Mouse (Mus musculus) limb, embryonic 15.5 days (tissue): ENCODE data around the gene Dab2. TPM values are rescaled to one million over a fixed set of nuclear protein-coding genes. Genes with fewer than 3 reads are reported as not detected.

Source experiments
- ATAC-seq: fragments of 200-750 bp; cut with Nextera tagmentation; 2 replicates; pipeline ENCODE4 v1.8.0; 2017; ENCODE audit warnings: low read depth, moderate TSS enrichment; ENCODE audit not compliant: insufficient number of reproducible peaks, low FRiP score, low TSS enrichment
- H3K27ac ChIP-seq: fragments of 300-500 bp; sonication (generic); 2 replicates; pipeline ENCODE4 v1.5.1; 2015; ENCODE audit warnings: moderate library complexity, mild to moderate bottlenecking, inconsistent platforms
- H3K27me3 ChIP-seq: fragments of 300-500 bp; sonication (generic); 2 replicates; pipeline ENCODE4 v1.6.1; 2015; ENCODE audit warnings: inconsistent platforms
- H3K36me3 ChIP-seq: fragments of 300-500 bp; sonication (generic); 2 replicates; pipeline ENCODE4 v1.6.1; 2015; ENCODE audit warnings: inconsistent platforms
- H3K4me1 ChIP-seq: fragments of 300-500 bp; sonication (generic); 2 replicates; pipeline ENCODE4 v1.6.1; 2015; ENCODE audit warnings: inconsistent platforms
- H3K4me2 ChIP-seq: fragments of 300-500 bp; sonication (generic); 2 replicates; pipeline ENCODE4 v1.6.1; 2015; ENCODE audit warnings: mild to moderate bottlenecking, inconsistent platforms
- H3K4me3 ChIP-seq: fragments of 300-500 bp; sonication (generic); 2 replicates; pipeline ENCODE4 v1.5.1; 2015; ENCODE audit warnings: mild to moderate bottlenecking, inconsistent platforms
- H3K9ac ChIP-seq: fragments of 300-500 bp; sonication (generic); 2 replicates; pipeline ENCODE4 v1.6.1; 2015; ENCODE audit warnings: inconsistent platforms
- H3K9me3 ChIP-seq: fragments of 300-500 bp; sonication (generic); 2 replicates; pipeline ENCODE4 v1.6.1; 2016; ENCODE audit warnings: inconsistent platforms
- WGBS: fragments of 180-500 bp; shearing (Covaris S2); methylation state at CpG from one replicate; pipeline ENCODE4 v1.1.7; 2015; 5-methylcytosine and 5-hydroxymethylcytosine counted together
- polyA plus RNA-seq: library from polyadenylated mRNA; unstranded; fragments of >200 nt; fragmentation: Nextera tagmentation; extraction: Ambion mirVana; gene quantifications from 2 replicates; pipeline ENCODE4 v1.2.1, GENCODE M21; 2015

The Dab2 gene
- polyA plus RNA-seq = 84.6 and 87.2 TPM in 2 replicates

DNA sequence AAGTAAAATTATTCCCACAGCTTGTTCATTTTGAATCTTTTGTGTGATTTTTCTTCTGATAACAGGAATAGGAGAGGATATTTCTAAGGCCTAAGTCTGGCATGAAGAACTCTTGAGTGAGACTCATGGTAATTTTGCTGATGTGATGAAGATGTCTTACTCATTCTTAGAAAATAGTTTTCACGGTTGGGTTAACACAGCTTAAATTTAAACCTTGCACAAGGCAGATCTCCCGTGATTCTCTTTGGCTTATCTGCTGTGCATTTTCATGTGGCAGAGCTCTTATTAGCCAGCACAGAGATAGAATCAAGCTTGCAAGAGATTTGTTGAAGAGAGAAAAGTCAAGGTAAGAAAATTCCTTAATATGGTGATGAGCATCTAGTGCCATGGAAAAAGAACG, at the start of gene Dab2:
TSS of gene Dab2 (plus strand) at position 235 of the 400 bp plus-strand sequence.
- H3K4me3 ChIP-seq = no peak within 1 kb of the TSS
- H3K4me1 ChIP-seq = no peaks in the 10 kb centered on the region
- ATAC-seq = no peak
- no peaks in the 10 kb centered on the region for H3K27me3 ChIP-seq
- no peak within 1 kb of the TSS for H3K4me2 ChIP-seq
- H3K9ac ChIP-seq = no peak within 1 kb of the TSS
- no peak within 1 kb of the TSS for H3K27ac ChIP-seq
- WGBS = 87% methylated on average over 3 of the region's 3 CpGs
- no peaks in the 10 kb centered on the region for H3K9me3 ChIP-seq
- no peaks in the 10 kb centered on the region for H3K36me3 ChIP-seq

DNA sequence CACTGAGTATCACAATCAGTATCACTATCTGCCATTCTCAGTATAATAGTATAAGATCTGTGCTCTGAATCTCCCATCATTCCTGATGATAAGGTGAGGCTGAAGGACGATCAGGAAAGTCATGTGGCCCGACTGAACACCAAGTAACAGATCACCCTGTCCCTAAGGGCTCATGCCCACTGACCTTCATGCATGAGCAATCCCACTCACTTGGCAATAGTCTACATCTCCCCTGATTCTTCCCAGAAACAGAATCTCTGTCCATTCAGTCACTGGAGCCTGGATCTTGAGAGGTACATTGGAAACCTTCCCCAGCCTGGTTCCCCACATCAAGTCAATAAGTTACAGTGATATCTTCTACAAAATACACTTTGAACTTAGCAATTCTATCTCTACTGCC, 46.1 kb upstream of the Dab2 start:
- Histone ChIP-seq H3K27ac (no peak overlapping the region), H3K4me2 (no peak overlapping the region), H3K9me3 (no peaks in the 10 kb centered on the region), H3K4me3 (no peak overlapping the region), H3K9ac (no peak overlapping the region), H3K4me1 (no peaks in the 10 kb centered on the region), H3K27me3 (no peaks in the 10 kb centered on the region), H3K36me3 (no peaks in the 10 kb centered on the region)
- 79% methylated on average over 2 of the region's 2 CpGs for WGBS
- no peak for ATAC-seq

DNA sequence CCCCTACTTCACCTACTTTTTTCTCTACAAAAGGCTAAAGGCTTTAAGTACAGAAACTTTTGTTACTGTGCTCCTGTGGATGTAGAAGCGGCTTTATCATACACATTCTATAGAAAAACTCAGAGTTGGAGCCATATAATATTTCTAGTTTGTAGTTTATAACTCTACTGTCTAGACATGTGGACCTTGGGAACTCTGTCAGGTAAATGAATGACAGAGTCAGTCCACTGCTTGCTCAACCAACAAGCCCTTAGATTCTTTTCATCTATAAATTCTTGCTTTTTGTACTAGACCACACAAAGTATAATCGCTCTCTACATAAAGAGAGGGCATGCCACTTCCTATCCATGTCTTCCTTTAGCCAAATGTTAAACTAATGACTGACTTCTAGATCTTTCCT, 45.2 kb upstream of the Dab2 start:
- Histone ChIP-seq H3K4me1 (no peaks in the 10 kb centered on the region), H3K4me3 (no peak overlapping the region), H3K27ac (no peak overlapping the region), H3K27me3 (no peaks in the 10 kb centered on the region), H3K9me3 (no peaks in the 10 kb centered on the region), H3K4me2 (no peak overlapping the region), H3K36me3 (no peaks in the 10 kb centered on the region), H3K9ac (no peak overlapping the region)
- ATAC-seq = no peak
- WGBS = 93% methylated on average over 2 of the region's 2 CpGs

DNA sequence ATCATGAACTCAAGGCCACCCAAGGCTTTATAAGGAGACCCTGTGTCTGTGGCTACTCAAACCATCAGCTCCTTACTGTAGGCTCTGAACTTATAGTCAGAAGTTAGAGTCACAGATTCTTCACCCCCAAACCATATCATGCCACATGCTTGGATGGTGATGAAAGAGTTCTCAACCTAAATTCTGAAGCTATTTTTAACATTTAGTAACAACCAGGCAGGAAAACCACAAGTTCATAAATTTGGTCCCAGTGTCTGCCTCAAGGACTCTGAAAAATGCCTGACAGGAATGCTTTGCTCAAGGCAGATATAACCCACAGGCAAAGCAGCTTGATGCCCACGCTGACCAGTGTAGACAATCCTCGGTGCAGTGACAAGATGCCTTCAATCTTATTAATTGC, 42.5 kb upstream of the Dab2 start:
- H3K27me3 ChIP-seq = no peaks in the 10 kb centered on the region
- H3K4me1 ChIP-seq = peaks cover 4% of the 10 kb centered on the region; the same call in 1 of the 2 replicates
- H3K9ac ChIP-seq = no peak overlapping the region
- H3K4me2 ChIP-seq = no peak overlapping the region
- WGBS = 53% methylated on average over 2 of the region's 2 CpGs
- ATAC-seq = no peak
- no peaks in the 10 kb centered on the region for H3K36me3 ChIP-seq
- no peak overlapping the region for H3K27ac ChIP-seq
- no peak overlapping the region for H3K4me3 ChIP-seq
- H3K9me3 ChIP-seq = no peaks in the 10 kb centered on the region

DNA sequence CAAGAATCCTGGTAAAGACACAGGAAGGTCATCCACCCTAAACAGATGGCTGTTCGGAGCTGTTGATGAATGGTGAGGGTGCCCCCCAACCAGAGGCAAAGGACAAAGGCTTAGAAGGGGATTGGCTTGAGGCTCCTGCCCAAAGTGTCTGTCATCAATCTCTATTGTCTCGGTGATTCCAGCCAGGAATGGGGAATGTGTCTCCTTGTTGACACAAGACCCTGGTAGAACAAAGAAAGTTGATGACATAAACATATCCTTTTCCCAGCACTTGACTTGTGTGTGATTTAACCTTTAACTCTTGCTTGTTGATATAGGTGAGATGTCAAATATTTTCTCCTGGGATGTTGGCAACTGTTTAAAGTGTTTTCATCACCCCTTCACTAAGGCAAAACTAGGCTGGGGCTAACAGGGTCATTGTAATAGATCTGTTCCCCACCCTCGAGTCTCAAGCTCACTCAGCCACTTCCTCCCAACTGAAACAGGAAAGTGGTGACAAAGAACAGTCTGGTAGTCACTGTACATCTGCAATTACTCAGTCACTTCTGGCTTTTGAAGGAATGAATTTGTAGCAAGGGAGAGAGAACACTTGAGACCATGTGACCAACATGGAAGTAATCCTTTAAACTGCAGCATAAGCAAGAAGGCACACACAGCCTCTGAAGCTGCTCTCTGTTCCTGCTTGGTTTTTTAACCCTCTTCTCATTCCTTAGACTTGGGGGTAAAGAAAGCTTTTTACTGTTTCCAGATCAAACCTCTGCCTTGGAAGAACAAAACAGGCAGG, 39.4 kb upstream of the Dab2 start:
- Histone ChIP-seq H3K4me3 (no peak overlapping the region), H3K27me3 (no peaks in the 10 kb centered on the region), H3K9ac (no peak overlapping the region), H3K36me3 (no peaks in the 10 kb centered on the region), H3K27ac (peak overlapping the region; percentile 18; the same call in 1 of the 2 replicates), H3K9me3 (no peaks in the 10 kb centered on the region), H3K4me2 (no peak overlapping the region), H3K4me1 (peaks cover 4% of the 10 kb centered on the region; the same call in 1 of the 2 replicates)
- ATAC-seq = no peak
- 41% methylated on average over 3 of the region's 3 CpGs for WGBS

DNA sequence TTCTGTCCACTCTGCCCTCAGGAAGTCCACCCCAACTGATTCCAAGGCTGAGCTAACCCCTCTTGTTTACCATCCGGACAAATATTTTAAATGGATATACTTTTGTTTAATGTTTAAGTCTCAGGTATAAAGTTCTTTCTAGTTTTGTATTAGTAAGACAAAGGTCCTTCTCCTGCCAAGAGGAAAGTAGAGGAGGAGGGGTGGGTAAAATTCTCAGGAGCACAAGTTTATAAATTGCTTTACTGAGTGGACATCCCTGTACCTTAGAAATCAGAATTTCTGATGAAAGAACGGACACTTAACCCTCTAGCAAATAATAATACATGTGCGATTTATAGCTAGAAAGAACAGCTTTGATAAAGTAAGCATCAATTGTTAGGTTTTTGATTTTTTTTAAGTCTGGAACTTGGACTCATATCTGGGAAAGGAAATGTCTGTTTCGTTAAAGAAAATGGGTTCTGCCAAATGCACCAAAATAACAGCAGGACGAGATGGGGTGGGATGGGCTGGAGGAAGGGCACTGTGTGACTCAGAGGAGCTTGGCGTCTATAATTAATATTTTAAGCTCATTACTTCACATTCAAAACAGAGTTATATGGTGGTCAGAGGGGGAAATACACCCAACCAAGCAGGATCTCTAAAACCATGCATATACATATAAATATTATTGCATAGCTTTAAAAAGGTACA, 38.7 kb upstream of the Dab2 start:
- peaks cover 4% of the 10 kb centered on the region; the same call in 1 of the 2 replicates for H3K4me1 ChIP-seq
- no peak overlapping the region for H3K4me2 ChIP-seq
- H3K27ac ChIP-seq = peak overlapping the region; percentile 18; the same call in 1 of the 2 replicates
- H3K27me3 ChIP-seq = no peaks in the 10 kb centered on the region
- no peak overlapping the region for H3K4me3 ChIP-seq
- no peak overlapping the region for H3K9ac ChIP-seq
- H3K36me3 ChIP-seq = no peaks in the 10 kb centered on the region
- no peak for ATAC-seq
- H3K9me3 ChIP-seq = no peaks in the 10 kb centered on the region
- WGBS = 64% methylated on average over 6 of the region's 6 CpGs

DNA sequence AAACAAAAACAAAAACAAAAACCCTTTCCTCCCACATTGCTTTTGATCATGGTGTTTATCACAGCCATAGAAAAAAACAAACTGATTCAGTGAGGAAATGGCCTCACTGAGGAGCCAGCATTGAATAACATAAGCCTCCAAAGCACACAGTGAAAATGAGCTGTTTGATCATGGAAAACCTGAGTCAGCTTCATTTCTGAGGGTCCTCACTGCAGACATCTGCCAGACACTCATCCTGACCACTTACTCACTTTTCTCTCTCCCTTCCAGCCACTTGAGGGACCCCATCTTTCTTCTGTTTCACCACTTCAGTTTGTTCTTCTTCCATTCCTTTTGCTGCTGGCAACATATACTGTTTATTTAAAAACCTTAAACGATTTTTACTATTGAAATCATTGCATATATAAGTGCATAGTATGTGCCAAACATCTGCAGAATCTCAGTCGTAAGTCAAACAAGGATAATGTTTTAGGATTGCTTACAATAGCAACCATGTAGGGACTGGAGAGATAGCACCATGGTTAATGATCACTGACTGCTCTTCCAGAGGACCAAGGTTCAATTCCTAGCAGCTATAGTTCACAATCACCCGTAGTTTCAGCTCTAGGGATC, 32.3 kb upstream of the Dab2 start:
- H3K27ac ChIP-seq = no peak overlapping the region
- H3K9ac ChIP-seq = no peak overlapping the region
- H3K27me3 ChIP-seq = no peaks in the 10 kb centered on the region
- no peak overlapping the region for H3K4me3 ChIP-seq
- ATAC-seq = no peak
- WGBS = 64% methylated on average over 3 of the region's 3 CpGs
- H3K9me3 ChIP-seq = no peaks in the 10 kb centered on the region
- H3K4me1 ChIP-seq = no peaks in the 10 kb centered on the region
- H3K4me2 ChIP-seq = no peak overlapping the region
- H3K36me3 ChIP-seq = no peaks in the 10 kb centered on the region

DNA sequence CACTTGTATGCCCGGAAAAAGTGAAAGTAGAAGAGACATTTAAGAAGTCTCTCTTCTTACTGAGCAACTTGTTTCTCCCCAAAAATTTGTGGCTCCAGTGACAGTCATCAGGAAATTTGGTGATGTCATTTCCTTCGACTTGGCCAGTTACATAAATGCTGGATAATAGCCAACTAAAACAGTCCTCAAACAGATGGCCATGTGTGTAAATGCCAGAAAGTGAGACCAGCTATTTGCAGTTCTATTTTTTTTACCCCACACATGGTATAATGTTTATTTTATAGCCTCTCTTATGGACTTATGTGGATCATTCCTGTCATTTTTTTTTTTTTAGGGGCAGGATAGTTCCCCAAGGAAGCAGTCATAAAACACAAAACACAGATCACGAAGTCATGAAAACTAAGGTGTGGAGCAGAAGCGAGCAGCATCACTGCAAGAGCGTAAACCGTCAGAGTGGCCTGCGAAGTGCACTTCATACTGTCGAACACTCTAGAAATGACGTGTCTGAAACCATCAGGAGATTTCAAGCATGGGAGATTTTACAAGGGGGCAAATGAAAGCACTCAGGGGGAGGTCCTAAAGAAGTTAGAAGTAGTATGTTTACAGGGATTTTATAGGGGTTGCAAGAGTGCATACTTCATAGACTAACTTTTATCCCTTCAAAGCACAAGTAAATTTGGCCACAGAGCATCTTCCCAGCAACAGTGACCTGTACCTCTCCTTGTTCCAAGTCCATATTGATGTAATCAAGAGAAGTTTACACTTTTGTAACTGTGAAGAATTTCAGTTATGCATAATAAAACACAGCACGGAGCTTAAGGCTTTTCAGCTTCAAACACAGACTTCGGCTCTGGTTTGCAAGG, 20.8 kb upstream of the Dab2 start:
- Histone ChIP-seq H3K9me3 (no peaks in the 10 kb centered on the region), H3K4me2 (peak overlapping the region; percentile 19; the same call in 1 of the 2 replicates), H3K27ac (peak overlapping the region; percentile 72), H3K4me1 (peaks cover 24% of the 10 kb centered on the region), H3K4me3 (no peak overlapping the region), H3K9ac (no peak overlapping the region), H3K27me3 (no peaks in the 10 kb centered on the region), H3K36me3 (no peaks in the 10 kb centered on the region)
- 14% methylated on average over 11 of the region's 11 CpGs for WGBS
- peak; percentile 40; the same call in 1 of the 2 replicates for ATAC-seq

DNA sequence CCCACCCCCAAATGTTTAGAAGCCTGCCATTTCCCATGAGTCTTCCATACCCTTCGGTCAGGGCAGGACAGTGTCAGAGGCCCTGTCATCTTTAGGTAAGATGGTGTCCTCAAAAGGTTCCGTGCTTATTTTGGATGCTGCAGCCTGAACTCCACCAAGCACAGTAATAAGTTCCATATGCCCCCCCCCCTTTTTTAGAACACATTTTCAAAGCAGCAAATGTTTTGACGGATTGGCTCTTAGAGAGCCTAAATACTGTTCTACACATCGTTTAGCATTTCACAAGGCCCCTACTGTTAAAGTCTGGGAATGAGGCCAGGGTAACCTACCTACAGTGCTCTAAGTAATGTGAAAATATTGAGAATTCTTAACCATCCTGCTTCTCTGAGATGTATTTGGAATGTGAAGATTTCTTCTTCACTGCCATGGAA, 19.6 kb upstream of the Dab2 start:
- ATAC-seq = peak; percentile 91
- Histone ChIP-seq H3K4me2 (peak overlapping the region; percentile 13; the same call in 1 of the 2 replicates), H3K9me3 (no peaks in the 10 kb centered on the region), H3K36me3 (no peaks in the 10 kb centered on the region), H3K9ac (no peak overlapping the region), H3K4me1 (peaks cover 24% of the 10 kb centered on the region), H3K4me3 (no peak overlapping the region), H3K27me3 (no peaks in the 10 kb centered on the region), H3K27ac (peak overlapping the region; percentile 72)
- 23% methylated on average over 4 of the region's 4 CpGs for WGBS

DNA sequence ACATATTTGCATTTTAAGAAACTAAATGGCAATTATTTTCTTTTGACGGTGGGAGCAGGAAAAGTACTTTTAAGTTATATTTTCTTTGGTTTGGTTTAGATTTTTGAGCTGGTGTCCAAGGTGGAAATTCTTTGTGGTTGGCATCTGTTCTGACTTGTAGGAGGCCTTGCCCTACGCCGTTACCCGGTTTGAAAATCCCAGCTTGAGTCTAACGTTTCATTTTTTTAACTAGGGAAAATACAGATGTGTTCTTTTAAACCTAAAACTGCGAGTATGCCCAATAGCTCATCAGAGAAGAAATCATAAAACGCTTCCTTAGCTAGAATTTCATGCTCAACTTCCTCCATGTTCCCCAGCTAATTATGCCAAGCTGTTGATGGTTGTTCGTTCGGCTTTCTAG, 16.3 kb upstream of the Dab2 start:
- Histone ChIP-seq H3K4me1 (peaks cover 21% of the 10 kb centered on the region), H3K4me2 (no peak overlapping the region), H3K36me3 (no peaks in the 10 kb centered on the region), H3K4me3 (no peak overlapping the region), H3K9ac (no peak overlapping the region), H3K27ac (peak overlapping the region; percentile 72), H3K27me3 (no peaks in the 10 kb centered on the region), H3K9me3 (no peaks in the 10 kb centered on the region)
- 22% methylated on average over 9 of the region's 9 CpGs for WGBS
- no peak for ATAC-seq

DNA sequence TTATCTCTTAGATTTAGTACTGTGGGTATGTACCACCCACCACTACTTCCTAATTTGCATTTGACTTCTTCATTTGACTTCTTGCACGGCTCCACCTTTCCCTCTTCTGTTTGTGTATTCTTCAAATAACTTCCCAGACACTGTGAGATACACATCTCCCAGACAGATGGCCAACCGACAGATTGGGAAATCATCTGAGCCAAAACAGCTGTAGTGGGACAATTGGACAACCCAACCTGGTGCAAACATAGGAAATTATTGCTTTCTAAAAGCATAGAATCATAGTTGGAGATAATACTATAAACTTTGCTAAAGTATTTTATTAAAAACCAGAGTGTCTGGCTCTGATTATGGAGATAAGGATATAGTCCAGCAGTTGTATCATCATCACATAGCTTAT, 3.5 kb upstream of the Dab2 start:
- no peak for ATAC-seq
- no peak overlapping the region for H3K4me2 ChIP-seq
- 67% methylated on average over 2 of the region's 2 CpGs for WGBS
- H3K27me3 ChIP-seq = no peaks in the 10 kb centered on the region
- H3K4me1 ChIP-seq = no peaks in the 10 kb centered on the region
- H3K9ac ChIP-seq = no peak overlapping the region
- no peaks in the 10 kb centered on the region for H3K9me3 ChIP-seq
- no peaks in the 10 kb centered on the region for H3K36me3 ChIP-seq
- no peak overlapping the region for H3K27ac ChIP-seq
- H3K4me3 ChIP-seq = no peak overlapping the region
